Mouse (Mus musculus) CH12.LX (cell line): Measurements from ENCODE around the gene Mfrp. TPM values are rescaled to one million over a fixed set of nuclear protein-coding genes. Genes with fewer than 3 reads are reported as not detected.
A peak's percentile ranks its signal among the peaks of the same experiment; 100 is the strongest.

Source experiments
- DNase-seq: peaks from one replicate; pipeline ENCODE4 v3.0.0-alpha.2; 2013; ENCODE audit errors: extremely low read depth
- H3K27ac ChIP-seq: 2 replicates; pipeline ENCODE4 v1.5.1; 2012; ENCODE audit warnings: low read depth, mild to moderate bottlenecking, control low read depth, moderate library complexity; ENCODE audit not compliant: insufficient read depth
- H3K27me3 ChIP-seq: replicated peaks from 2 replicates; pipeline ENCODE3; 2012; ENCODE audit warnings: inconsistent platforms
- H3K36me3 ChIP-seq, 2 experiments: replicated peaks in 1 of 2; 2 replicates each; pipeline versions ENCODE3 to v1.6.1; 2012; ENCODE audit warnings: inconsistent platforms in 1 of 2, low read length in 1 of 2, mild to moderate bottlenecking in 1 of 2, mixed read lengths in 1 of 2, moderate library complexity in 1 of 2; ENCODE audit not compliant: control insufficient read depth in 1 of 2, insufficient read depth in 1 of 2
- H3K4me1 ChIP-seq, 2 experiments: 2 replicates each; pipeline ENCODE4 v1.6.1; 2012; ENCODE audit warnings: inconsistent platforms in 1 of 2, moderate library complexity in 1 of 2; ENCODE audit not compliant: insufficient read depth in 2 of 2, control insufficient read depth in 1 of 2
- H3K4me2 ChIP-seq: 2 replicates; pipeline ENCODE4 v1.6.1; 2012; ENCODE audit warnings: low read depth, mild to moderate bottlenecking, control low read depth; ENCODE audit not compliant: poor library complexity, insufficient read depth, severe bottlenecking
- H3K4me3 ChIP-seq, 3 experiments: fragments of 150-350 bp in 1 of 3; sonication (generic) in 1 of 3; replicated peaks in 1 of 3; 2 replicates each; pipeline versions ENCODE3 to v1.5.1; 2011 to 2012; ENCODE audit warnings: low read depth in 2 of 3, low read length in 2 of 3, mild to moderate bottlenecking in 2 of 3, moderate library complexity in 2 of 3, control low read depth in 1 of 3, improper control_type of control experiment in 1 of 3, inconsistent platforms in 1 of 3, mixed read lengths in 1 of 3; ENCODE audit not compliant: poor library complexity in 1 of 3
- H3K79me2 ChIP-seq: replicated peaks from 2 replicates; pipeline ENCODE4 v1.6.1; 2012; ENCODE audit warnings: mild to moderate bottlenecking, moderate library complexity; ENCODE audit not compliant: control insufficient read depth, poor library complexity, insufficient read depth, severe bottlenecking; ENCODE audit errors: extremely low read depth
- H3K9ac ChIP-seq: 2 replicates; pipeline ENCODE4 v1.6.1; 2012; ENCODE audit warnings: low read depth, mild to moderate bottlenecking, control low read depth, moderate library complexity; ENCODE audit not compliant: insufficient read depth
- H3K9me3 ChIP-seq: replicated peaks from 2 replicates; pipeline ENCODE3; 2012; ENCODE audit warnings: low read length, inconsistent platforms, mixed read lengths
- E2F4 ChIP-seq: IDR thresholded peaks from 2 replicates; pipeline ENCODE4 v1.6.1; 2011; ENCODE audit warnings: low read depth, low read length, improper control_type of control experiment; ENCODE audit not compliant: insufficient replicate concordance
- EP300 ChIP-seq: IDR thresholded peaks from 2 replicates; pipeline ENCODE4 v1.6.1; 2011; ENCODE audit warnings: low read length, improper control_type of control experiment
- GABPA ChIP-seq: IDR thresholded peaks from 2 replicates; pipeline ENCODE4 v1.6.1; 2012; ENCODE audit warnings: low read depth, low read length, improper control_type of control experiment, inconsistent platforms; ENCODE audit not compliant: insufficient replicate concordance
- IRF4 ChIP-seq: IDR thresholded peaks from 2 replicates; pipeline ENCODE4 v1.6.1; 2014; ENCODE audit warnings: low read depth, mild to moderate bottlenecking, inconsistent platforms, low read length, improper control_type of control experiment
- JUN ChIP-seq: IDR thresholded peaks from 2 replicates; pipeline ENCODE4 v1.6.1; 2011; ENCODE audit warnings: low read depth, mild to moderate bottlenecking, low read length, improper control_type of control experiment, moderate library complexity; ENCODE audit not compliant: insufficient read depth
- KAT2A ChIP-seq: IDR thresholded peaks from 2 replicates; pipeline ENCODE4 v1.6.1; 2012; ENCODE audit warnings: low read length, improper control_type of control experiment, inconsistent platforms; ENCODE audit not compliant: insufficient replicate concordance
- MAX ChIP-seq: IDR thresholded peaks from 2 replicates; pipeline ENCODE4 v1.6.1; 2011; ENCODE audit warnings: low read length, improper control_type of control experiment
- MXI1 ChIP-seq: IDR thresholded peaks from 2 replicates; pipeline ENCODE4 v1.6.1; 2011; ENCODE audit warnings: mild to moderate bottlenecking, low read depth, low read length, improper control_type of control experiment
- POLR2A ChIP-seq: IDR thresholded peaks from 2 replicates; pipeline ENCODE4 v1.6.1; 2011; ENCODE audit warnings: low read depth, mild to moderate bottlenecking, improper control_type of control experiment, low read length
- SIN3A ChIP-seq: IDR thresholded peaks from 2 replicates; pipeline ENCODE4 v1.6.1; 2012; ENCODE audit warnings: low read length, improper control_type of control experiment, inconsistent platforms
- ZMIZ1 ChIP-seq: IDR thresholded peaks from 2 replicates; pipeline ENCODE4 v1.6.1; 2012; ENCODE audit warnings: low read depth, mild to moderate bottlenecking, inconsistent platforms, low read length, improper control_type of control experiment
- ZNF384 ChIP-seq: IDR thresholded peaks from 2 replicates; pipeline ENCODE4 v1.6.1; 2012; ENCODE audit warnings: low read depth, low read length, improper control_type of control experiment, inconsistent platforms
- dilution Hi-C: fragments of 300-500 bp; cut with MboI; formaldehyde crosslinking; loops from 2 replicates; pipeline ENCODE4 v1.14.3; 2020; ENCODE audit warnings: low sequenced_read_pairs; ENCODE audit not compliant: extremely low pct_unique_long_range_greater_than_20kb, extremely low pct_ligation_motif_present
- in situ Hi-C: fragments of 300-500 bp; cut with MboI; formaldehyde crosslinking; loops from 3 replicates; pipeline ENCODE4 v1.14.3; 2019; ENCODE audit warnings: low sequenced_read_pairs, low pct_ligation_motif_present, low pct_unique_long_range_greater_than_20kb, mixed read lengths
- polyA plus RNA-seq: library from polyadenylated mRNA; unstranded; fragments of >175 nt; gene quantifications from 2 replicates; pipeline ENCODE4 v1.2.1, GENCODE M21; 2012; ENCODE audit warnings: low read depth; ENCODE audit not compliant: insufficient read length
- total RNA-seq, 2 experiments: library from RNA; depleted of rRNA; stranded (reverse); fragments of 300-350 nt in 1 of 2; fragments of >200 nt in 1 of 2; gene quantifications; 2 replicates each; pipeline ENCODE4 v1.2.3; 2012 to 2014

The Mfrp gene
- total and polyA plus RNA-seq, 3 experiments = not detected

DNA sequence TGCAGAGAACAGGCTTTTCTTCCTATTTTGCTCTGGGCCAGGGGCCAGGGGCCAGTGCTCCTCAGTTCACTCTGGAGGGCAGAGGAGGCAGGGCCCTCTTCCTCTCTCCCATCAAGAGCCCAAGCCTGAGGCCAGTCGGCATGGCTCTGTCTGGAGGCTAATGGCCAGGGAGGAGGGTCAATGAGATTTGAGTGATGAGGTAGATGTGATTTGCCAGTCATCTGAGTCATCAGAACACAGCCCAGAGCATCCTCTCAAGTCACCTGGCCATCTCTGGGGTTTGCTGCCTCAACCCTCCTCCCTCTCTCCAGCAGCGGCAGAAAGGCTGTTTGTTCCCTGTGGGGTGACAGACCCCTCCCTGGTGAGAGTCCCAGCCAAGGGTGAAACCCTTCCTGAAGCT is 31.8 kb downstream of the Mfrp start:
- in situ Hi-C loops = no loop called here
- no peaks in the 10 kb centered on the region for H3K36me3 ChIP-seq
- no peak overlapping the region for H3K27ac ChIP-seq
- no peaks in the 10 kb centered on the region for H3K9me3 ChIP-seq
- TF ChIP-seq GABPA (no peak), E2F4 (no peak), JUN (no peak)
- H3K4me2 ChIP-seq = no peak overlapping the region
- peaks cover 11 to 36% of the 10 kb centered on the region in 2 experiments for H3K4me1 ChIP-seq
- no peaks in the 10 kb centered on the region for H3K79me2 ChIP-seq
- dilution Hi-C loops = no loop called here
- H3K4me3 ChIP-seq = no peak overlapping the region
- peaks cover 70% of the 10 kb centered on the region for H3K27me3 ChIP-seq
- no peak overlapping the region for H3K9ac ChIP-seq
- no peak for DNase-seq

DNA sequence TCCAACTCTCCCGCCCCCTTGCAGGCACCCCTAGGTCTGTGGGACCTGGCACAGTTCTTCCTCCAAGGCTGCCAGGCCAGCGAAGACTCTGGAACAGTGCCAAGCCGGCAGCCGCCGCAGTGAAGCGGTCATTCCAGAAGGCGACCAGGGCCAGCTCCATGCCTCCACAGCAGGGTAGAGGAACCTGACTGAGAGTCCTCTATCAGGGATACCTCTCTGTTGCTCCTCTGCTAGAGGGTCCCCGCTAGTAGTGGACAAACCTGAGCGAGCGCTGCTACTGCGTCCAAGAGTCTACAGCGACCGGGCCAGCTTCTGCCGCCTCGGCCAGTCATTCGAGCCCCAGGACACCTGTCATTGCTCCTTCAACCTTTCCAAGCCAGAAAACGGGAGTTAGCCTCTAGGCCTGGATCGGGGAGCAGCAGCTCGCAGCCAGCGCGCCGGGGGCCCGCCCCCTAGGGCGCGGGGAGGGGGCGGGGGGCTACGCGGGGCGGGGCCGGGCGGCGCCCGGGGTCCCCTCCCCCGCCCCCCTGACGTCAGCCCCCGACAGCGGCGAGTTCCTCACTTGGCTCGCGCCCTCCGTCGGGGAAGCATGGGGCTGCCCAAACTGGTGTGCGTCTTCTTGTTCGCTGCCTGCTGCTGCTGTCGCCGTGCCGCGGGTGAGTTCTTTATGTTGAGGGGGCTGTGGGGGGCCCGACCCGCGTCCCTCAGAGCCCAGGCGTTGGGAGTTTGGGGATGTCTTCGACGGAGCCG is 32.7 kb downstream of the Mfrp start, which contains the start of gene Mcam:
TSS of gene Mcam (plus strand) at position 369 of the 750 bp plus-strand sequence.
- H3K4me3 ChIP-seq = peak within 1 kb of the TSS; percentile 13 to 29 (median 25)
- no peaks in the 10 kb centered on the region for H3K9me3 ChIP-seq
- H3K4me1 ChIP-seq = peaks cover 11 to 34% of the 10 kb centered on the region in 2 experiments
- H3K27ac ChIP-seq = no peak within 1 kb of the TSS
- in situ Hi-C loops (no loop called here), dilution Hi-C loops (no loop called here)
- DNase-seq = no peak
- H3K27me3 ChIP-seq = peaks cover 65% of the 10 kb centered on the region
- H3K36me3 ChIP-seq = peaks cover 0 to 2% of the 10 kb centered on the region in 2 experiments
- TF ChIP-seq EP300 = no peak
- no peak for TF ChIP-seq MAX
- no peak for TF ChIP-seq KAT2A
- TF ChIP-seq ZNF384 = no peak
- no peak for TF ChIP-seq POLR2A
- no peak for TF ChIP-seq SIN3A
- TF ChIP-seq IRF4 = no peak
- no peak for TF ChIP-seq ZMIZ1
- no peak; the same call in 1 of the 2 replicates for TF ChIP-seq MXI1
- peak within 1 kb of the TSS; percentile 84 for H3K4me2 ChIP-seq
- no peaks in the 10 kb centered on the region for H3K79me2 ChIP-seq
- no peak within 1 kb of the TSS for H3K9ac ChIP-seq
